Mouse (Mus musculus) intestine, embryonic 16.5 days (tissue): ENCODE results near the gene Gm10256. TPM values are rescaled to one million over a fixed set of nuclear protein-coding genes. Genes with fewer than 3 reads are reported as not detected.
"Not testable (repeated sequence)": the region's sequence is repeated elsewhere in the genome, so short reads cannot be mapped to it uniquely, and the experiment has no call there.

Source experiments
- ATAC-seq: fragments of 200-750 bp; cut with Nextera tagmentation; 2 replicates; pipeline ENCODE4 v1.8.0; 2017; ENCODE audit warnings: moderate TSS enrichment, moderate library complexity
- H3K27ac ChIP-seq: fragments of 300-500 bp; sonication (generic); 2 replicates; pipeline ENCODE4 v1.5.1; 2014; ENCODE audit warnings: mild to moderate bottlenecking, low read length
- H3K27me3 ChIP-seq: fragments of 300-500 bp; sonication (generic); replicated peaks from 2 replicates; pipeline ENCODE4 v1.6.1; 2014; ENCODE audit warnings: low read length, control low read depth, mixed read lengths; ENCODE audit not compliant: control insufficient read depth, insufficient read depth
- H3K36me3 ChIP-seq: fragments of 300-500 bp; sonication (generic); 2 replicates; pipeline ENCODE4 v1.6.1; 2014; ENCODE audit warnings: low read length, control low read depth; ENCODE audit not compliant: control insufficient read depth, insufficient read depth
- H3K4me1 ChIP-seq: fragments of 300-500 bp; sonication (generic); 2 replicates; pipeline ENCODE4 v1.6.1; 2014; ENCODE audit warnings: low read length, control low read depth, mixed read lengths; ENCODE audit not compliant: control insufficient read depth, insufficient read depth
- H3K4me2 ChIP-seq: fragments of 300-500 bp; sonication (generic); 2 replicates; pipeline ENCODE4 v1.6.1; 2014; ENCODE audit warnings: low read depth, low read length, control low read depth
- H3K4me3 ChIP-seq: fragments of 300-500 bp; sonication (generic); 2 replicates; pipeline ENCODE4 v1.5.1; 2014; ENCODE audit warnings: mild to moderate bottlenecking, low read length
- H3K9ac ChIP-seq: fragments of 300-500 bp; sonication (generic); 2 replicates; pipeline ENCODE4 v1.6.1; 2014; ENCODE audit warnings: low read depth, low read length
- H3K9me3 ChIP-seq: fragments of 300-500 bp; sonication (generic); 2 replicates; pipeline ENCODE4 v1.6.1; 2016; ENCODE audit warnings: low read length, control low read depth; ENCODE audit not compliant: control insufficient read depth
- WGBS: fragments of 180-500 bp; shearing (Covaris S2); extraction: QIAGEN DNeasy Blood & Tissue Kit; methylation state at CpG from one replicate; pipeline ENCODE4 v1.1.7; 2014; 5-methylcytosine and 5-hydroxymethylcytosine counted together
- polyA plus RNA-seq: library from polyadenylated mRNA; unstranded; fragments of >200 nt; fragmentation: Nextera tagmentation; extraction: Ambion mirVana; gene quantifications from 2 replicates; pipeline ENCODE4 v1.2.1, GENCODE M21; 2015

The Gm10256 gene
- polyA plus RNA-seq: not detected in 2 replicates

DNA sequence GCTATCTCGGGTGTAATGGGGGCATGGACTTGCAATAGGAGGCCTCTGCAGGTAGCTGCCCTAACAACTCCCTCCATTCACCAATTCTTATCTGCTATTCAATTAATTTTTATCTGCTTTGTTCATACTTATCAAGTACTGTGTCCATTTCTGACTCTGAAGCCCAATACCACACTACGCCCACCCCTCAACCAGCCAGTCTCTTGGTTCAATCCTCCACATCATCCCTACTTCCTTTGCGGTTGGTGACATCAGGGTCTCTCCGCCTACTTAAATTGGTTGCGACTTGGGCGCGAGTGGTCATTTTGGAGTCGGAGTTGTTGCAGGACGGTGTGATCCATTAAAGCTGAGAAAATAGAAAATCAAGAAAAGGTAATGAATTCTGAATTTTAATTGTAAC, at the start of gene Gm10256, which contains the start of gene Rbmy:
Gene Gm10256 (plus strand): TSS at position 320 of the 400 bp plus-strand sequence.
Gene Rbmy (plus strand): TSS at position 301 of the 400 bp plus-strand sequence.
- WGBS: no CpG with 5 or more reads among the region's 9 CpGs
- H3K27ac ChIP-seq, H3K4me3 ChIP-seq, ATAC-seq, H3K9me3 ChIP-seq, H3K4me2 ChIP-seq, H3K36me3 ChIP-seq, H3K9ac ChIP-seq, H3K27me3 ChIP-seq, H3K4me1 ChIP-seq: not testable (repeated sequence)

DNA sequence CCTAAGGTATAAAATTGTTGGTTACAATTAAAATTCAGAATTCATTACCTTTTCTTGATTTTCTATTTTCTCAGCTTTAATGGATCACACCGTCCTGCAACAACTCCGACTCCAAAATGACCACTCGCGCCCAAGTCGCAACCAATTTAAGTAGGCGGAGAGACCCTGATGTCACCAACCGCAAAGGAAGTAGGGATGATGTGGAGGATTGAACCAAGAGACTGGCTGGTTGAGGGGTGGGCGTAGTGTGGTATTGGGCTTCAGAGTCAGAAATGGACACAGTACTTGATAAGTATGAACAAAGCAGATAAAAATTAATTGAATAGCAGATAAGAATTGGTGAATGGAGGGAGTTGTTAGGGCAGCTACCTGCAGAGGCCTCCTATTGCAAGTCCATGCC, 34.4 kb upstream of the Gm10256 start, which contains the start of gene Gm4064:
Gene Gm4064 (minus strand): TSS at position 101 of the 400 bp plus-strand sequence.
- not testable (repeated sequence) for ATAC-seq, H3K4me2 ChIP-seq, H3K27me3 ChIP-seq, H3K9ac ChIP-seq, H3K36me3 ChIP-seq, H3K4me3 ChIP-seq, H3K4me1 ChIP-seq, H3K27ac ChIP-seq, H3K9me3 ChIP-seq
- no CpG with 5 or more reads among the region's 8 CpGs for WGBS

DNA sequence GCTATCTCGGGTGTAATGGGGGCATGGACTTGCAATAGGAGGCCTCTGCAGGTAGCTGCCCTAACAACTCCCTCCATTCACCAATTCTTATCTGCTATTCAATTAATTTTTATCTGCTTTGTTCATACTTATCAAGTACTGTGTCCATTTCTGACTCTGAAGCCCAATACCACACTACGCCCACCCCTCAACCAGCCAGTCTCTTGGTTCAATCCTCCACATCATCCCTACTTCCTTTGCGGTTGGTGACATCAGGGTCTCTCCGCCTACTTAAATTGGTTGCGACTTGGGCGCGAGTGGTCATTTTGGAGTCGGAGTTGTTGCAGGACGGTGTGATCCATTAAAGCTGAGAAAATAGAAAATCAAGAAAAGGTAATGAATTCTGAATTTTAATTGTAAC, 70.2 kb downstream of the Gm10256 start, which contains the start of gene Gm10352:
Gene Gm10352 (plus strand): TSS at position 301 of the 400 bp plus-strand sequence.
- H3K4me2 ChIP-seq, H3K9me3 ChIP-seq, H3K27ac ChIP-seq, ATAC-seq, H3K9ac ChIP-seq, H3K4me3 ChIP-seq, H3K27me3 ChIP-seq, H3K4me1 ChIP-seq, H3K36me3 ChIP-seq: not testable (repeated sequence)
- WGBS: no CpG with 5 or more reads among the region's 9 CpGs

Other genes starting within 250 kb of the Gm10256 start
- gene H2al2c, start 231.6 kb upstream of the Gm10256 start, polyA plus RNA-seq: not detected in 2 replicates
- gene Sry, start 167.0 kb upstream of the Gm10256 start, polyA plus RNA-seq: not detected in 2 replicates
- gene H2al2b, start 110.0 kb upstream of the Gm10256 start, polyA plus RNA-seq: not detected in 2 replicates
- gene Gm4064, start 34.5 kb upstream of the Gm10256 start, polyA plus RNA-seq: not detected in 2 replicates
- gene Rbmy, start within 50 bp of the Gm10256 start, polyA plus RNA-seq: not detected in 2 replicates
- gene Gm10352, start 70.3 kb downstream of the Gm10256 start, polyA plus RNA-seq: not detected in 2 replicates
- not detected in 2 replicates for gene Gm29289, start 101.9 kb downstream of the Gm10256 start, polyA plus RNA-seq